Mouse (Mus musculus): ENCODE measurements around the gene Lama1.
"Not testable (repeated sequence)": the region's sequence is repeated elsewhere in the genome, so short reads cannot be mapped to it uniquely, and the experiment has no call there.

Gene Lama1

DNA sequence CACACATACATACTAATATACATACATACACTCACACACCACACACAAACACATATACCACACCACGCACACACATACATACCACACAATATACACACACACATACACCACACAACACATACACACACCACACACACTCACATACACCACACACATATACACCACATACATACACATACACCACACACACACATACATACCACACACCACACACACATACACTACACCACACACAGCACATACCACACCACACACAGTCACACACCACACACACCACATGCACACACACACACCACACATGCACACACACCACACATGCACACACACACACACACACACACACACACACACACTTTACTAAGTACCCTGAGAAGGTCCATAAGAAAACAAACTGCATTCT lies 25.5 kb downstream of the Lama1 start:
- DNase-seq, result no peak

DNA sequence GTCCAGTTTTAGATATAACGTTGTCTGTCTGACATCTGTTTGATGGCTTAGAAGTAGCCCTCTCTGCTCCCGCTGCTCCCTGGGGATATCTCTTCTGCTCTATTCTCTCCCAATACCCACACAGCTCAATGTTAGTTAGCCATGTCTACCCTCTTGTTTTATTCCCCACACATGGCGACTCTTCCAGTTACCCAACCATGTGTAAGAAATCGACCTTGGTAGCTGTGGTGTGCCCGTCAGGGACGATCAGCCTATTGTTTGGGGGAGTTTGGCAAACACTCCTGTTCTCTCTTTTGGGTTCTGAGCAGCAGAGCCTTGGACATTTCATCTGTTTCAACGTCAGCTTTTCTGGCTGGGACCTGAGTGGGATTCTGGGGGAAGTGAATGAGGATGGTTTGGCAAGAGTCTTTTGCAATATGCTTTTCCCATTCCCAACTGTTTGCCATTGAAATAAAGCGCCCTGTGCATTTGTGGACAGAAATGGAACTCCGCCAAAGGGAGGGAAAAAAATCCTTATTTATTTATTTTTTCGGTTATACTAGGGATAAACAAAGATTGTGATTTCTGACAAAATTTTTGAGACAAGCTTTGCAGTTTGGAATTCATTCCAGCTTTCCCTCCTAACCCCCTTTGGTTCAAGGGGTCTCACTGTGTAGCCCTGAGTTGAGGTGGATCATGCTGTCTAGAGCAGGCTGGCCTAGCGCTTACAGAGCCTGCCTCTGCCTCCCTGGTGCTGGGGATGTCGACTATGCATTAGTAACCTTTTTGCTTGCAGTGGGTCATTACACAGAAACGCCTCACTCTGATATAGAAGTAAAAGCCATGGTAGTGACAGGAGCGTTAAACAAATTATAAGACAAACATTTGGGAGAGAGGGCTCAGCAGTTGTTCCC lies 26.4 kb downstream of the Lama1 start:
- DNase-seq, result no peak

DNA sequence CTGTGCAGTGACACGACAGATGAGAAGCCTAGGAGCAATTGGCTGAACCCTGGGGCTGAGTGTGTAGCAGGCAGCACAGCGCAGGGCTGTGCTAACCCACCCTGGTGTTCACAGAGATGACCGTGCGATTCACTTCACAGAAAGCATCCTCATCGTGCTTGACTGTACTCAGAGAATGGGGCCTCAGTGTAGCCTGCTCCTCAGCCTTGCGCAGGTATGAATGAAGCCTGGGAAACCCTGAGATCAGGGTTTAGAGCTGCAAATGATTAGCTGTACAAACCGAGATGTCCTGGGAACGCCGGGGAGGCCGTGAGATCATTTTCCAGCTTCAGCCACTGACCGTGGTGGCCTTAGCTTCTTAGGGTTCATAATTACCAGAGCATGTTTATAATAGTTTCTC lies 29.5 kb downstream of the Lama1 start:
- no peak for DNase-seq

DNA sequence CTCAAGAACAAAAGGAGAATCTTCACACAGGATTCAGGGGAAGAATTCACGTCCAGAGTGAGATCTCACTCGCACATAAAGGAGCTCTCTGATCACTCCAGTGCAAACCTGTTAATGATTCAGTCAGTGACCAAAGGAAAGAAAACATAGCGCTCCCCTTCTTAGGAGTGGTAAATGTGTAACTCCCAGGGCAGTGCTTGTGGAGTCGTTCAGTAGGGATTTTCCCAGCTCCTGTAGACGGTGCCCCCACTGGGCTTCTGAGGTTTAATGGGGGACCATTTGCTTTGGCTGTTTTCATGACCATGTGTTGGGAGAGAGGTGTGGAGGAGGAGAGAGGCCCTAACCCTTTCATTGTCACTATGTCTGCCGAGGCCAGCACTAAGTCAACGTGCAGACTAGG lies 31.7 kb downstream of the Lama1 start:
- DNase-seq, result no peak

DNA sequence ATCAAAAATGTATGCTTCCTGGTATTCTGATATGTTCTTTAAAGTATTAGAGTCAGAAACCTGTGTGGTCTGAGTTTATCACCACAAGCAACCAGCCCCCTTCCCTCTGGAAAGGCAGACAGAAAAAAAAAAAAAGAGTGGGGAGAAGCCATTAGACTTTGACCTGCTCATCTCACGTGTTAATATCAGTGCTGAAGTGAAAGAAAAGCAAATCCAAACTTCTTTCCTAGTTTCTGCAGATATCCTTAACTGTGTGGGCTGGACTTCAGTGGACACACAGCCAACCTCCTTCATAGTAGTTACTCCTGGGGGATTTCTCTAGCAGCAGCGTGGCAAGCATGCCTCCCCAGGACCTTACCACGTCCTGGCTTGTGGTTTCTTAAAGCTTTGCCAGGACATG lies 34.0 kb downstream of the Lama1 start:
- no peak for DNase-seq

DNA sequence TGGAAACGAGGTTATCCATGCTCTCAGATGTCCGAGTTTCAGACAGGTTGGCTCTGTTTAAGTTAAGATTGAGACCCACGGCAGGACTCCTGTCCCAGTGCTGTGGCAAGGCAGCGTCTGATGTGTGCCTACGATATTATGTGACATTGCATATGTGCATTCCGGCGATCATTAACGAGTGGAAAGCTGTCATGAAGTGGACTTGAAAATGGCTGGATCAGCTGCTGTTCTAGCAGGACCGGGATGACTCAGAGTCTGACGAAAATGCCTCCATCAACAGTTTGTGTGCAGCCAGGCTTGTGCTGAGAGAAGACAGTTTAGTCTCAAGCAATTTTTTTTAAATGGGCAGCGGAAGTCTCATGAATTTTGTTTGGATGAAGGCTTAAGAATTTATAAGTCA lies 34.9 kb downstream of the Lama1 start:
- DNase-seq, result no peak

DNA sequence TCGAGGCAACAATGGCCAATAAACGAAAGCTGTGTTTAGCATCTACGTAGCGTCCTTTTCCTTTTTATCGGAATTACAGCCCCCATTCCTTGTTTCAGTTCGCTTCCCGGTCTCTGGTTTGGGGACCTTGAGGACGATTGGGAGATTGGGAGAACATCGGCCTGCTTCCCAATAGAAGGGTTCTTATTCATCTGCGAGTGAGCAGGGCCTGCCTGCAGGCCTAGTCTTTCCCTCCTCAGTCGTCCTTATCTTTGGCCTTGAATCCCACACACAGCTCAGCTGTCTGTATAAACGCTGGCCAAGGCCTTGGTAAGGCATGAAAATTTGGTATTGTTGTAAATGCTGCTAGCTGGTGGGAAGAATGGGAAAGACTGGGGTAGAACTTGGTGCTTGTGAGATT lies 36.5 kb downstream of the Lama1 start:
- DNase-seq, result no peak

DNA sequence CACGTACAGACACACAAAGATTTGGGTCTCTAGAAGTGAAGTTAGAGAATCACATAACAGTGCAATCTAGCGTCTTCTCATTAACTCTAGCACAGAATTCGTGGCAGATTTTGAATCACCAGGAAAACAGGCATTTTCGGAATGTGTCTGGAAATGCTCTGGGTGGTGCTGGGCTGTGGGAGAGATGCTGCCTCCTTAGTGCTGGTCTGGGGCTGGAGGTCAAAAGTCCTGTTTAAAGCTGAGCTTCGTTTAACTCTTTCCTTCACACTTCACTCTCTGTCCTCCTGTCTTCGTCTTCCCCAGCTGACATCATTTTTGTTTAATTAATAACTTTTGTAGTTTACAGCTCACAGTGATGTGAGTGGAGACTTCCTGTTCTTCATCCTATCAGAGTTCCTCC lies 38.7 kb downstream of the Lama1 start:
- DNase-seq, result no peak

DNA sequence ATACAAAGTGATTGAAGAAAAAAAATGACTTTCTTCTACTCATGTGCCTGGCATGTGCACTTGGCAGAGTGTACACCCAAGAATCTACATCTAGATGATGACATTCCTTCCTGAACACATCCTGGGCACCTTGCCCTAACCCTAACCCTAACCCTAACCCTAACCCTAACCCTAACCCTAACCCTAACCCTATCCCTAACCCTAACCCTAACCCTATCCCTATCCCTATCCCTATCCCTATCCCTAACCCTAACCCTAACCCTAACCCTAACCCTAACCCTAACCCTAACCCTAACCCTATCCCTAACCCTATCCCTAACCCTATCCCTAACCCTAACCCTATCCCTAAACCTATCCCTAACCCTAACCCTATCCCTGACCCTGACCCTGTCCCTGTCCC lies 44.2 kb downstream of the Lama1 start:
- not testable (repeated sequence) for DNase-seq

DNA sequence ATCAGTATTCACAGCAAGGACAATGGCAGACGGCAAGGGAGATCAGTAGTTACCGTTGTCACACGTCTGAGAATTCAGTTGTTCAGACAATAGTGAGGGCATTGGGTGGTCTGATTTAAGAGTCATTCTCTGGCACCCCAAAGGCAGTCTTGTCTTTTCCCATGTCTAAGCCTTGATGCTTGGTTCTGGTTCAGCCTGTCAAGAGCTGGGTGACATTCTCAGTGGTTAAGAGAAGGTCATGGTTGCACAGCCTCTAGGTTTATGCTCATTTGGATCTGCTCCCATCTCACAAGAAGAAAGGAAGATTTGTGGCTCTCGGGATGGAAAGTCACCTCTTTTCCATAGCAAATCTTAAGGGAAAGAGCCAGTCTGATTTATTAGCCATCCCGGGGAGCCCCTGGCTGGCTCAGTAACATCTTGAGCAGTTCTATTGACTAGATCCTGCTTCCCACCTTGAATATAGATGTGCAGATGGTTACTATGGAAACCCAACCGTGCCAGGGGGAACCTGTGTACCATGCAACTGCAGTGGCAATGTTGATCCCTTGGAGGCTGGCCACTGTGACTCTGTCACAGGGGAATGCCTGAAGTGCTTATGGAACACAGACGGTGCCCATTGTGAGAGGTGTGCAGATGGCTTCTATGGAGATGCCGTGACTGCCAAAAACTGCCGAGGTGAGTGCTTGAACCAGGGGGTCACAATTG lies 67.3 kb downstream of the Lama1 start:
- no peak for DNase-seq

DNA sequence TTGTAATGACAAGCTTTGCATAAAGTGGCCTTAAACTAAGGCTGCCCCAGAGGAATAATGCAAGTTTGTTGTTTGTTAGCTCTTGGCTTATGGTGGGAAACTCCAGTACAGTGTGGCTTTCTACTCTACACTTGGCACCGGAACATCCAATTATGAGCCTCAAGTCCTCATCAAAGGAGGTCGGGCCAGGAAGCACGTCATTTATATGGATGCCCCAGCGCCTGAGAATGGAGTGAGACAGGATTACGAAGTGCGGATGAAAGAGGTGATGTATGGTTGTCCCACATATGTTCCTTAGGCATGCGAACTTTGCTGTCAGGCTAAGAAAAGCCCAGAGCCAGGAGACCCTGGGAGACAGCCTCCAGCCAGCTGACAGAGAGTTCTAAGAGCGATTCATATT lies 76.5 kb downstream of the Lama1 start:
- DNase-seq, result no peak

DNA sequence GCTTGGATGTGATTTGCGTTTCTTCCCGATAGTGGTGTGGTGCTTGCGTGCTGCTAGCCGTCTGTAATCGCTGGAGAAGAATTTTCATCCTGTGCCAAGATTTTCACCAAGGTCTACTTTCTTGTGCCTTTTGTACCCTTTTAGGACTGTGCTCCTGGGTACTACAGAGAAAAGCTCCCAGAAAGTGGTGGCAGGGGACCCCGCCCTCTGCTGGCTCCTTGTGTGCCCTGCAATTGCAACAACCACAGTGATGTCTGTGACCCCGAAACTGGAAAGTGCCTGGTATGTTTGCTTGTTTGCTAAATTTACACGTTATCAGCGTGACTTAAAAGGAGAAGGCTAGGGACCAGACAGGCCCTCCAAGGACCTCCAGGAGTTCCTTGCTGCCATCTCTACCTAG lies 79.7 kb downstream of the Lama1 start:
- no peak for DNase-seq

DNA sequence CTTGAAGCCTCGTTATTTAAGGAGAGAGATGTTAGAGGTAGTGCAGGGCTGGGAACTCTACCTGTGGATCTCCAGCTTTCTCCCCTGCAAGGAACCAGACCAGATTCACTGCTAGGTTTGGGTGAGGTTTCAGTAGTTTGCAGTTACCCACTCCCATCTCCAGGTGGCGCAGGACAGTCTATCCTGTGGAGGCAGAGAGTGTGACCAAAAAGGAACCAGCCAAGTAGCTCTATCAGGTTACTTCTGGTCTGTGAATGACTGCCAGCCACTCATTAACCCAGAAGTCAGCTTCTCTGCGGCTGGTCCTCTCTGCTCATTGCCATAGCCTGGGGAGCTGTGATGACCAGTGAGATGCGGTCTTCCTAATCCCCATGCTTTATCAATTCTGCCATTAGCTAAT lies 82.8 kb downstream of the Lama1 start:
- DNase-seq, result peak; percentile 8 to 33

DNA sequence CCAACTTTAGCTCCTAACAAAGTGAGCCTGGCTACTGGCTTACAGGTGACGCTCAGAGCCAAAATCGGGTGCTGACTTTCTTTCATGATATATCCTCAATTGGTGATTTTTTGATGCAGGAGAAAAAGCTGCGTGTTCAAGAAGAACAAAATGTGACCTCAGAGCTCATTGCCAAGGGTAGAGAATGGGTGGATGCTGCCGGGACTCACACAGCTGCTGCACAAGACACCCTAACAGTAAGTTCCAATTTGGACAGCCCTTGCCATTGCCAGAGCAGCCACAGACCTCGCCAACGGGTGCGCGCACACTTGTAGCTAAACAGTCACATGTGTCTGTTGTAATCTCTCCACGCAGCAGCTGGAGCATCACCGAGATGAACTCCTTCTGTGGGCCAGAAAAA lies 94.0 kb downstream of the Lama1 start:
- no peak for DNase-seq

DNA sequence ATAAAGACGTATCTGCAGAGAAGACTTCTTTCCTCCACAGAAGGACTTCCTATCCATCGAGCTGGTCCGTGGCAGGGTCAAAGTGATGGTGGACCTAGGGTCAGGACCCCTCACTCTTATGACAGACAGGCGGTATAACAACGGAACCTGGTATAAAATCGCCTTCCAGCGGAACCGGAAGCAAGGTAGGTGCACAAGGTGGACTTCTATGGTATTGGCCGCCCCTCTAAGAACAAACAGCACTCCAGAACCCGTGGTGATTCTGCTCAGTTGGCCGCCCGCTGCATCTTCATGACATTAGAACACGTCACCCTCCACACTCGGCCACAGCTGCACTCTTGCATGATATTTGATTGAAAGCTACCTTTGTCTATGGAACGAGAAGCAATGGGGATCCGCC lies 112.1 kb downstream of the Lama1 start:
- DNase-seq, result no peak

DNA sequence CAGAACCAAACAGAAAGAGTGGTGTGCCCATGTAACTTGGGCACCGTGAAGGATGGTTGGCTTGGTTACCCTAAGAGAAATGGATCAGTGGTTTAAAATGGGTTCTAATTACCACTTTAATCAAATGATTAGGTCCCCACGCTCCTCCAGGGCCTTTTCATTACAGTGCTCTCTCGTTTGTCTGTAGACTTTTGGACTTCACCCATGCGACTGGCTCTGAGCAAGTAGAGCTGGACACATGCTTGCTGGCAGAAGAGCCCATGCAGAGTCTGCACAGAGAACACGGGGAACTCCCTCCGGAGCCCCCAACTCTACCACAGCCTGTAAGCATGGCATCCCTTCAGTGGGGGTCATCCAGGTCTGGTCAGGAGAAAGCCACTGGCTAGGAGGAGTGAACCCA lies 116.6 kb downstream of the Lama1 start:
- no peak for DNase-seq

DNA sequence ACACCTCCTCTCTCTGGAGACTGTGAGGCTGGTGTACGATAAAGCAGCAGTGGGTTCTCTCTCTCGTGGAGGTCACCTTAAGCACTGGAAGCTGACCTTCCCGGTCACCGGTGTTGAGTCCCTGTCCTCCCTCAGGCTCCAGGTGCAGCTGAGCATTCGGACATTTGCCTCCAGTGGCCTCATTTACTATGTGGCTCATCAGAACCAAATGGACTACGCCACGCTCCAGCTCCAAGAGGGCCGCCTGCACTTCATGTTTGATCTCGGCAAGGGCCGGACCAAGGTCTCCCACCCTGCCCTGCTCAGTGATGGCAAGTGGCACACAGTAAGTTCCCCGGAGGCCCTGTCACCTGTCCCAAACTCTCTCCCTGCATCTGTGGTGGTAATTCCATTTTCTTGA lies 118.7 kb downstream of the Lama1 start:
- no peak for DNase-seq

DNA sequence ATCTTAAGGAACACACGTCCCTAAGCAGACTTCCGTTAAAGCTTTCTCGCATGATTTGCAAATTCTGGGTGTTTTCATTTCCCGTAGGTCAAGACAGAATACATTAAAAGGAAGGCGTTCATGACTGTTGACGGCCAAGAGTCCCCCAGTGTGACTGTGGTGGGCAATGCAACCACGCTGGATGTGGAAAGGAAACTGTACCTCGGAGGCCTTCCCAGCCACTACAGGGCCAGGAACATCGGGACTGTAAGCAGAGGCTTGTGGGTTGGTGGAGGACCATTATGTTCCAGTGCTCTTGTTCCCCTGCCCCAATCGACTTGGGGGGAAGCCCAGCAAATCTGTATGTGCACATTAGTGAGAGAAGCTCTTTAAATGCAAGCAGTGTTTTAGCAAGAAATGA lies 119.9 kb downstream of the Lama1 start:
- DNase-seq, result no peak

DNA sequence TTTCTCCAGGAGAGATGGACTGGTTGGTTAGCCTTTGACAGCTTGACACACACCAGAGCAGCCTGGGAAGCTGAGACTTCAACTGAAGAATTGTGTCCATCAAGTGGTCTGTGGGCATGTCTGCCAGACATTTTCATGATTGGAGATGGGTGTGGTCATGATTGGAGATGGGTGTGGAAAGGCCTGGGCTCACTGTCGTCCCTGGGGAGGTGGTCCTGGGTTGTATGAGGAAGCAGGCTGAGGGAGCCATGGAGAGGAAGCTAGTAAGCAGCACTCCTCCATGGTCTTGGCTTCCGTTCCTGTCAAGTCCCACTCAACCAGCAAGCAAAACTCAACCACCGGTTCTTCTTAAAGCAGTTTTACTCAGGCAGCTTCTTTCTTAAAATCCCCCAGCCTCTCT lies 130.4 kb downstream of the Lama1 start:
- DNase-seq, result no peak

DNA sequence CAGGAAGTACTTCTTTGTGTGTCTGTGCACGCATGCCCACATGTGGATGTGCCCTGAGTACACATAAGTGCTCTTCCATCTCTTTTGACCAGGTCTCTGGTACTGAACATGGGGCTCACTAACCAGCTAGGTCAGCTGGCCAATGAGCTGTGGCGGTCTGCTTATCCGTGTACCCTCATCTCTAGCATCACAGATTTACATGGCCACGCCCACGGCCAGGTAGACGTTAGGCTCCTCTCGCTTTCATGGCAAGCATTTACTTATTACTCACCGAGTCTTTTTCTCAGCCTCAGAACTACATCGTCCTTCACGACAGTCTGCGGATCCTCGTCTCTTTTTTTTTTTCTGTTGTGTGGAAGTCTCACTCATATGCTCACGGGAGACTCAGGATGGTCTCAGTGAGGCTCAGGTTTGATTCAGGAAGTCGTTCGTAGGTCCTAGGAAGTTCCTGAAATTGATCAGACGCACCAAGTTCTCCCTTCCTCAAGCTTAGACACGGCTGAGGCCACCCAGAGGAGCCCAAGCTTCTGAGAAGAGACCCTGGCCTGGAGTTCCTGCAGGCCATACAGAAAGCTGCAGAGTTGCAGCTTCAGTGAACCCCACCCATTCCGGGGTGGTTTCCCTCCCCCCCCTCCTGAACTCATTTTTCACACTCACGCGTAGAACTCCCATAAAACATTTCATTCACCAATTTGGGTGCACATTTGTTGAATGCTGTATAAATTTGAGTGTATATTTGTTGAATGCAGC lies 139.3 kb downstream of the Lama1 start:
- DNase-seq, result no peak

DNA sequence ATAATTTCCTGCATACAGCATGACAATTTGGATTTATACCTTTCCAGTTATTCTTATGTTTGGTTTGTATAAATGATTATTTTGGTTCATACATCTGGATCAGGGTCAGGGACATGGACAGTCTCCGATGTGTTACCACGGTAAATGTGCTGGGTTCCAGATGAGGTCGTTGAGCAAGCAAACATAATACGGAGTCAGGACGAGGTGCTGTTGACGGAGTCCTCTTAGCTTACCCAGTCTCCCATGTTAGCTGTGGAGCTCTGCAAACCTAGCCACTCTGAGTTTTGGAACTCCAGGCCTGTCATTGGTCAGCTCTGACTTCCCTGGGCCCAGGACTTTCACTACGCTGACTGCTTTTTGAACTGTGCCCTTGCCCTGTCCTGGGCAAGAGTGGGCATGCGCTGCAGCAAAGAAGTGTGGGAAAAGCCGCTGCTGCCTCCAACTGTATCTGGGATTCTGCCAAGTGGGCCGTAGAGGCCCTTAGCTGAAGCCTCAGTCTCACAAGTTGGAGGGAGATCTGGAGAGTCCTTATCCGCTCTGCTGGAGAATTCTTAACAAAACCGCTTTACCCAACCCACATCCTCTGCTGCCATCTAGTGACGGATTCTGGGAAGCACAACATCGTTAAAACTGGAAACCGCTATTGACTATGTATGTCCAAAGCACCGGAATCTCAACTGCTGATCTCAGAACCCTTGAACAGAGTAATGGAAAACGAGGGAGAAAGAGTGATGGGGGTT lies 140.5 kb downstream of the Lama1 start:
- peak; percentile 74 to 79 for DNase-seq

DNA sequence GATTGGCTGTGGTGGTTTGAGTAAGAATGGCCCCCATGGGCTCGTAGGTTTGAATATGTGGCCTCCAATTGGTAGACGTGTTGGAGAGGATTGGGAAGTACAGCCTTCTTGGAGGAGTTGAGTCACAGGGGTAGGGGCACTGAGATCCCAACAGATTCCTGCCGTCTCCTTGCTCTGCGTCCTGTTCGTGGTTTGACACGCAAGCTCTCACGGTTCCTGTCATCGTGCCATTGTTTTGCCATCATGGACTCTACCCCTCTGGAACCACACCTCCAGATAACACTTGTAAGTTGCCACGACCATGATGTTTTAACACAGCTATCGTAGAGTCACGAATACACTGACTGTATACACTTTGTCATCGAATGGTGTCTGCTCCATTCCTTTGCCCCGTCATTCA lies 141.9 kb downstream of the Lama1 start:
- no peak for DNase-seq

DNA sequence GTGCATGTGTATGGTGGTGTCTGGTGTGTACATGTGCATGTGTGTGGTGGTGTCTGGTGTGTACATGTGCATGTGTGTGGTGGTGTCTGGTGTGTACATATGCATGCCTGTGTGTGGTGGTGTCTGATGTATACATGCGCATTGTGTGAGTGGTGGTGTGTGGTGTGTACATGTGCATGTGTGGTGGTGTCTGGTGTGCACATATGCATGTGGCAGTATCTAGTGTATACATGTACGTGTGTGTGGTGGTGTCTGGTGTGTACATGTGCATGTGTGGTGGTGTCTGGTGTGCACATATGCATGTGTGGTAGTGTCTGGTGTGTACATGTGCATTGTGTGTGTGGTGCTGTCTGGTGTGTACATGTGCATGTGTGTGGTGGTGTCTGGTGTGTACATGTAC lies 144.4 kb downstream of the Lama1 start:
- DNase-seq, result not testable (repeated sequence)

All from lung, adult 18-20 months (tissue).